Mouse (Mus musculus) left cerebral cortex, adult 11 months (tissue): ENCODE data around the gene Zfp618.

Source experiments
- DNase-seq: peaks from one replicate; pipeline ENCODE4 v3.0.0; 2022; ENCODE audit warnings: low spot score

Gene Zfp618

DNA sequence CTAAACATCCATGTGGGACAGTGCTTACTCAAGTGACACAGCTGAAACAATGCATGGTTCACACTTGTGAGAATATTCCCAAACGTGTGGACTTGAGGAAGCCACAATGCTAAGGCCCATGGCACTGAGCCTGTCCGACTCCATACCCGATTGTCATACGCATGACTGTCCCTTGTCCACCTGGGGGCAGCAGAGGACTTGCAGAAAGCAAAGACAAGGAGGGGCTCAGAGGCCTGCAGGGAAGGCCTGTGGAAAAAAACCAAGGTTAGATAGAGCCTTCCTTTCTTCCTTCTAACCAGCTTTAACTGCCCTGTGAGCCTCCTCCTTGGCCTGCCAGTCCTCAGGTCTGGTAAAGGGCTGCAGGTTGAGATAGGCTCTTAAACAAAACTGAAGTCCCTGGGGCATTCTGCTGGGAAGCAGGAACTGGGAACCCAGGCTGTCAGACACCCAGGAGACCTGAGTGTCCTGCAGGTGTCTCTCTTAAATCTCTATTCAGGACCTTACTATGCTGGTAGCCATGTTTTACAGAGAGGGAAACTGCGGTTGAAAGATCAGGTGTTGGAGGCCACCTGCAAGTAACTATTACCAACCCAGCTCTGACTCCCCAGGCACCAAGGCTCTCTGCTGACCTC lies 193.7 kb downstream of the Zfp618 start:
- DNase-seq = peak; percentile 73

DNA sequence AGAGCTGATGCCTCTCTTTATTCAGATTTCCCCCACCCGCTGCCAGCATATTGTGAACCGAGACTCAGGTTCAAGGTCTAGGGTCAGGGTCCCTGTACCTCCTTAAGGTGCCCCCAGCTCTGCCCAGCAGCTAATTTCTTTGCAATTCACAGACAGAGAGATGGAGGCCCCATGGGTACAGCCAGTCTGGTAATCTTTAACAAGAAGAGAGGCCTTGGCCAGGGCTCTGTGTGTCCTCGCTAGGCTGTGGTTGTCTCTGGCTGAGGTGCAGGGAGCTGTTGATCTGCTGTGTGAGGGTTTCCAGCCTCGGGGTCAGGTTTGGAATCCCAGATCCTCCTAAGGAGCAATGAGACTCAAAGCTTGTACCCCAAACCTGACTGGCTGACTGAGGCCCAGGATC lies 200.3 kb downstream of the Zfp618 start:
- no peak for DNase-seq

DNA sequence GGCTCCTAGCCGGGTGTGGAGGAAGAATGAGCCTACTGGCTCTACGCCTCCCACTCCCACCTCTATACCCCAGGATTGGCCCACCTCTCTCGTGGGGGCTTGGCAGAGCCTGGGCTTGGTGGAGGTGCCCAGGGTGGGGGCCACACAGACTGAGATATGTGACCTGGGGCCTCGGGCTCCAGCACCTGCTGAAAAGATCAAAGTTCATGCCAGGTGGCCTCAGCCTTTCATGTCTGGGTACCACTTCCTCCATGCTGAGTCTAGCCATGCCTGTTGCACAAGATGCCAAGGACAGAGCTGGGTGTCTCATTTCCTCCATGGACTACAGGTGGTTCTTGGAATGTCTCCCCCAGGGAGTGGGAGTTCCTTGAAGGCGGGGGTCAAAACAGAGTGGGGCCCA lies 200.9 kb downstream of the Zfp618 start:
- DNase-seq = no peak

DNA sequence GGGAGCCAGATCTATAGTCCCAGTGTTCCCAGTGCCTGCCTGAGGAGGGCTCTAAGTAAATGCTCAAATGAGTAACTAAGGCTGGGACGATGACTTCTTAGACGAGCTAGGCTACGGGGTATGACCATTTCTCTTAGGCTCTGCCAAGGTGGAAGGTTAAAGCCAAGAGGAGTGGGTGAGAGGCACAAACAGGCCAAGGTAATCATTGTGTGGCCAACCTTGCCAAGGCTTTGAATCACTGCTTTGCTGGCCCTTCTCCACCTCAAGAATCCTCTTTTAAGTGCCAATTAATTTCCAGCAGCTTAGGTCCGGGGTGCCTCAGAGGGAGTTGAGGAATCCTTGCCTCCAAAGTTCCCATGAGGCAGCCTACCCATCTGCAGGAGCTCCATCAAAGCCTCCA lies 204.7 kb downstream of the Zfp618 start:
- DNase-seq = no peak

DNA sequence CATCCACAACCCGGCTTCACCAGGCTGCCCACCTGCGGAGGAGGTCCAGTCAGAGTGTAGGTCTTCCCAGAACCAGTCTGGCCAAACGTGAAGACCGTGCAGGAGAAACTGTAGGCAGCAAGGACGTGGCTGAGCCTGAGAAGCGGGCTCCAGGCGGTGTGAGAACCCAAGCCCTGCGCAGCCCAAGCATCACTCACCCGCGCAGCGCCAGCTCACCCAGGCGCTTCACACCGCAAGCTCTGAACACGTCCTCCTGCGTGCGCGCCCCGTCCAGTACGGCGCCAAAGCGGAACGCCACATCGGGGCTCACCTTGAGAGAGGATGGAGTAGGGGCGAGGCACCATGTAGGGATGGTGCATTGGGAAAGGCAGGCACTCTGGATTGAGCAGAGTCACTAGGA lies 205.7 kb downstream of the Zfp618 start:
- DNase-seq = no peak

DNA sequence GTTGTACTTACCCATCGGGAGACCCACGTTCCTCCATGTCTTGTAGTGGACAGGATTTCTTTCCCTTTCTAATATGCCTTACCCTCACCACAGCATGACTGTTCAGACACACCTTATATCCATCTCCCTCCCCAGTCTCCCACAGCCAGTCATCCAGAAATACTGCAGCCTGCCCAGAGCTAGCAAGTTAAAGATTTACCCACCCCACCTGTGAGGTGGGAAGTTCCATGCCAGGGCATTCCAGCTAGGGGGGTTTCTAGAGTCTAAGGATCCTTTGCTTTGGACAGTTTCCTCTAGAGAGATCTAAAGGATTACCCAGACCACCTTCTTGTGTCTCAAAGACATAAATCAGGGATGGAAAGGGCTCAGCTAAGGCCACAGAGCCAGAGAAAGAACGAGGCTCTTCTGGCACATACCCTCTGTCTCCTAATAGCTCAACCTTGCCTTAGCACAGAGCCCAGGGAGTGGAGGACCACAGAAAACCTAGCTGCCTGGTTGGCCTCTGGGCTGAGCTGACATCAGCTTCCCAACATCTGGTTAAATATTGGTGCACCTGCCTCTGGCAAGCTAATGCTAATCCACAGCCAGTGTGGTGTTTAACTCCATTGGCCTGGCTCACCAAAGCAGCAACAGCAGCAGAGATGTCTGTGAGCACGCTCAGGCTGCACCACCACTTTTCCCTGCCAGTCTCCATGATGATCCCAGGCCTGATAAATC lies 206.8 kb downstream of the Zfp618 start, which contains the start of gene Kif12:
Gene Kif12 (minus strand): TSS at position 163 of the 717 bp plus-strand sequence.
- DNase-seq = no peak

DNA sequence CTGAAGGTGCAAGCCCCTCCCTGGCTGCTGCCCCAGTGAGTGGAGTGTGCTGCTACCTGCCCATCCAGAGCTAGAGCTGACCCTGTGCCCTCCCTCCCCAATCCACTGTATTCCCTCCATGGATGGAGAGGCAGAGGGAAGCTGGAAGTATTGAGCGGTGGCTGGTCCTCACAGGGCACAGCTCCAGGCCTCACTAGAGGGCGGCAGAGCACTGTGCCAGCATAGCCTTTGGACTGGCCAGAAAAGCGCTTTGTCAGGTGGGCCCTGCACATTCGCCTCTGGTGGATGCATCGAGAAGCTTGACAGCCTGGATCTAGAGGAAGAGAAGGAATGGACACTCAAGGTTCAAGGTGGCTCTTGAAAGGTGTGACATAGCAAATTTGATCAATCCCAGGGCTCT lies 216.2 kb downstream of the Zfp618 start:
- DNase-seq = no peak

DNA sequence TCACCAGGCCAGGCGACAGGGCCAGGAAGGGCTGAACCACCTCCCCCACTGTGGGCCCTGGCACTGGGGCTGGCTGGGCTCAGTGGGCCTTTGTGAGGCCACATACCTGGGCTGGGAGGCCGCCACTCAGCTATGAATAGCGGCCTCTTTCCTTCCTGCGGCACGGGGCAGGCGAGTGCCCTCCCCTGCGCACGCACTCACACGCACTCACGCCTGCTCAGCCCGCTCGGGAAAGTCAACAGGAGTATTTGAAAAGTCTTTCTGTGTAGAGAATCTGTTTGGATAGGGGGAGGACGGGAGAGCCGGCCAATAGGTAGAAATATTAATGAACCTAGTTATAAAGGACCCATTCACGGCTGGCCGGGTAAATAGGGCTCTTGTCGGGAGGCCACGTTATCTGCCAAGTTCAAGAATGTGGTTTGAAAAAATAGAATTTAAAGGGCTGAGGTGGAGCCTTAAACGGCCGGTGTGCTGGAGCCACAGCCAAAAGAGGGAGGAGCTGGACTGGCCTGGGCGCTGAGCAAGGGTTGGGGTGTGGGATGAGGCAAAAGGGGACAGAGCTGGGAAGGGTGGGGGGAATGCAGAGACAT lies 221.0 kb downstream of the Zfp618 start:
- DNase-seq = no peak
